Mouse (Mus musculus) spleen, adult 2 months (tissue): Measurements from ENCODE around the gene Tprkb.
"Not testable (repeated sequence)": the region's sequence is repeated elsewhere in the genome, so short reads cannot be mapped to it uniquely, and the experiment has no call there.

ENCODE experiments used
- CTCF ChIP-seq: fragments of 200-500 bp; IDR thresholded peaks from 2 replicates; pipeline ENCODE4 v1.5.1; 2011; ENCODE audit warnings: mild to moderate bottlenecking, inconsistent platforms; ENCODE audit not compliant: insufficient read depth, insufficient read length, insufficient replicate concordance; ENCODE audit errors: extremely low read depth
- POLR2A ChIP-seq: fragments of 200-500 bp; IDR thresholded peaks from 2 replicates; pipeline ENCODE4 v1.6.1; 2011; ENCODE audit warnings: low read depth, low read length, inconsistent platforms

DNA sequence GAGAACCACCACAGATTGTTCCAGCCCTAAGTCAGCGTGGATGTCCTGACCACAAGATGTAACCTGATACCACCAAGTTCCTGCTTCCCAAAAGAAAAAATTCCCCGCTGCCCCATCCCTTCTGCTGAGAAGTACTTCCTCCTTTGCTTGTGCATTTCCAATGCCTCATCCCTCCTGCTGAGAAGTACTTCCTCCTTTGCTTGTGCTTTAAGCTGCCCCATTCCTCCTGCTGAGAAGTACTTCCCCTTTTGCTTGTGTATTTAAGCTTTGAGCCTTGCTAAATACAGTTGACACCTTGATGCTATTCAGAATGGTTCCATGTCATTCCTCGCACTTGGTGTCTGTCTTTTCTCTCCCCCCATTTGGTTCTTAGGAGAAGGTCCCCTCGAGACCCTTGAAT lies 67.1 kb downstream of the Tprkb start:
- not testable (repeated sequence) for TF ChIP-seq CTCF, POLR2A
